Mouse (Mus musculus): ENCODE measurements around the gene Cd83.

Cd83 gene

GRCm38 (mm10) chr13:43774605-43775426 is 9.8 kb upstream of the Cd83 start:
- DNase-seq = no peak

GRCm38 (mm10) chr13:43775427-43775733 is 9.2 kb upstream of the Cd83 start:
- DNase-seq = no peak

GRCm38 (mm10) chr13:43777321-43778002 is 7.1 kb upstream of the Cd83 start:
- DNase-seq = no peak

GRCm38 (mm10) chr13:43778021-43778649 is 6.4 kb upstream of the Cd83 start:
- DNase-seq = no peak

GRCm38 (mm10) chr13:43778971-43779370 is 5.6 kb upstream of the Cd83 start:
- DNase-seq = no peak

DNA sequence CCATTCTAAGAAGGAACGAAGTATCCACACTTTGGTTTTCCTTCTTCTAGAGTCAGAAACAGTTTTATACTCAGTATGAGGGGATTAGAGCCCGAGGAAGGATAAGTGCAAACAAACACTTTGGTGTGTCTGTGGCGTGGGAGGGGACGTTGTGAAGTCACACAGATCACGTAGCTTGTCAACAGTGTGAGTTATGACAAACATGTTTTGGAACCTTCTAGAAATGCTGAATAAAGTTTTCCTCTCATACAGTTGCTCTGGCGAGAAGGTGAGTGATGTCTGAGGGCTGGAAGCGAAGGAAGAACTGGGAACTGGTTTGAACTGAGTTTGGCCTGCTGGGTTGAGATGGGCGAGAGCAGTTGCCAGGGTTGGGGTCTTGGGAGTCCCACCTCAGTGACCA is 4.5 kb upstream of the Cd83 start:
- no peak for DNase-seq

DNA sequence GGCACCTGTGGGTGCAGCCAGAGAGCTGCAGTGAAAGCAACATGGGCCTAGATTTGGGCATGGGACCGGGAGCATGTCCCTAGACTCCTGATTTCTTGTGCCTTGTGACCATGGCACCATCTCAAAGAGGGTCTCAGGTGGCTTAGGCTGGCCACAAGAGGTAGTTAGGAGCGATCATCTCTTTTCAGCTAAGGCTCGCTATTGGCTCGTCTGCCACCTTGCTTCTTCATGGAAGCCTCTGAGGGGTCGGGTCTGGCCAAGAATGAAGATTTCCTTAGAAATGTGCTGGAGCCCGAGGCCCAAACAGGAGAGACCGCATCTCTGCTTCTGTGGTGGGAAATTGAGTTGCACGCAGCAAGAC is 1.1 kb downstream of the Cd83 start:
- DNase-seq = no peak

DNA sequence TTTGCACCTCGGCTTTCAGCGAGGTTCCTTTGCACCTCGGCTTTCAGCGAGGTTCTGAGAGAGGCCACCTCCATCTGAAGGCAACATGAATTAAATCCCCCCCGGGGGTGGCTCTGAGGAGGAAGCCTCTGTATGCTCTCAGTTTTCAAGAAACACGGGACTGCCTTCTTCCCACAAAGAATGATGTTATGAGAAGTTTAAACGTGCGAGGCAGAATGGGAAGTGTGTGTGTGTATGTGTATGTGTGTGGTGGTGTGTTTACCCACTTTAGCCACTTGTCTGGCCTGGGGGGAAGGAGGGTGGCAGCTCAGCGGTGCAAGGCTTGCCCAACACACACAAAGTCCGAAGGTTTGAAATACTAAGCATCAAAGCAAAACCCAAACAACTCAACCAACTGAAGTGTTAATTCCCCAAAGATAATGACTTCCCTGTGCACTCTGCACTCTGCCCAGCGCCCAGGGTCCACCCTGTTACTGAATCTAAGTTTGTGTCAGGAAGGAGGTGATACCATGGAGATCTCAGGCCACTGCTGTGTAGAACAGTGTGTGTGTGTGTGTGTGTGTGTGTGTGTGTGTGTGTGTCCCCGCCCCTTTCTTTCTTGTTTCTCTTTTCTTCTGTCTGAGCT is 1.7 kb downstream of the Cd83 start:
- DNase-seq = no peak

DNA sequence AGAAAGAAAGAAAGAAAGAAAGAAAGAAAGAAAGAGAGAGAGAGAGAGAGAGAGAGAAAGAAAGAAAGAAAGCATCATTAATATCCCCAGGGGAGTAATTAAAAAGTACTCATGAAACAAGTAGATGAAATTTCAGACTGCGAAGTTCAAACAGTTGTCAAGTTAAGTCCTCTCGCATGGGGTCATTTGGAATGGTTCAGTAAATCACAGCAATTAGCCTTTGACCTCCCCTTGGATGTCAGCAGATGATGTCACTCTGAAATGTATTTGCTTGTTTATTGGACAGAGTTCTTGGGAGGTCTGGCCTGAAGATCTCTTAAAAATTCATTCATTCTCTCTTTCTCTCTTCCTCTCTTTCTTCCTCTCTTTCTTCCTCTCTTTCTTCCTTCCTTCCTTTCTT is 2.7 kb downstream of the Cd83 start:
- no peak for DNase-seq

DNA sequence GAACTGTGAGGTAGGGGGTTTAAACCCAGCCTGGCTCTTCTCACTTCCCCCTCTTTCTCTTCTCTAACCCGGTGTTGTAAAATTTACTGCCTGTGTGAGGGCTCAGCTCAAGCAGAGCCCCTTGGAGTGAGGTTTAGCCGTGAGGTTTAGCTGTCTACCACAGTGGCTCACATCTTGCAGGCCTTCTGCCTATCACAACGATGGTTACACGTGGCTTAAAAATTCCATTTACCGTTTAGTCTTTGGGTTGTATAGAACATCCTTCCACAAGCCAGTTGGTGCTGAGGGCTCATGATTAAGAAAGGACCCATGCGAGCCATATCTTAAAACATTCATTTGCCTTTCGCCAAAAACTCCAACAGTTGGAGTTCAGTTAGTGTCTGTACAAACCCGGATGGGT is 3.5 kb downstream of the Cd83 start:
- no peak for DNase-seq

DNA sequence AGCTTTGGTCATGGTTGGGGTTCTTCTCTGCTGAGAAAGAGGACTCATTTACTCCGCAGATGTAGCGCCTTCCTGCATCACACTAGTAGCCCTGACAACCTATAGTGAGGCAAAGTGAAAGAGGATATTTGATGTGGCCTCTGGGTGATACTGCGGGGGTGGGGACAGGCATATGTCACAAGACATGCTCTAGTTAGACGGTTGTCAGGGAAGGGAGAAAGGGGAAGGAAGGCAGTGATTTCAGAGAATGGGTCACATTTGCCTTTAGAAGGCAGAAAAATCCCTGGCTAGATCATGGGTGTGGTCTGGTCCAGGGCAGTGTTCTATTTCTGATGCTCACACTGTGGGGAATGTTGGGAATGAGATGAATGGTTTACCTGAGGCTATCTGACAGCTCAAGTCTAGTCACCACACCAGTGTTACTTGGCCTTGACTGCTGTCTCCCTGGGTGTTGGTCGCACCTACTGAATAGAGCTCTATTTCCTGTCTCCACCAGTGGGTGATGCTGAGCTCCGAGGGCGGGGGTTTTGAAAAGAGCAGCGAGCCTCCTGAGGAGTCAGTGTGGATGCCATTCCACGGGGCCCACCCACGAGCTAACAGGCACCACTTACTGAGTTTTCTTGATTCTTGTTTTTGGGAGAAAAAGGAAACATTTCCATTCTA is 4.5 kb downstream of the Cd83 start:
- no peak for DNase-seq

DNA sequence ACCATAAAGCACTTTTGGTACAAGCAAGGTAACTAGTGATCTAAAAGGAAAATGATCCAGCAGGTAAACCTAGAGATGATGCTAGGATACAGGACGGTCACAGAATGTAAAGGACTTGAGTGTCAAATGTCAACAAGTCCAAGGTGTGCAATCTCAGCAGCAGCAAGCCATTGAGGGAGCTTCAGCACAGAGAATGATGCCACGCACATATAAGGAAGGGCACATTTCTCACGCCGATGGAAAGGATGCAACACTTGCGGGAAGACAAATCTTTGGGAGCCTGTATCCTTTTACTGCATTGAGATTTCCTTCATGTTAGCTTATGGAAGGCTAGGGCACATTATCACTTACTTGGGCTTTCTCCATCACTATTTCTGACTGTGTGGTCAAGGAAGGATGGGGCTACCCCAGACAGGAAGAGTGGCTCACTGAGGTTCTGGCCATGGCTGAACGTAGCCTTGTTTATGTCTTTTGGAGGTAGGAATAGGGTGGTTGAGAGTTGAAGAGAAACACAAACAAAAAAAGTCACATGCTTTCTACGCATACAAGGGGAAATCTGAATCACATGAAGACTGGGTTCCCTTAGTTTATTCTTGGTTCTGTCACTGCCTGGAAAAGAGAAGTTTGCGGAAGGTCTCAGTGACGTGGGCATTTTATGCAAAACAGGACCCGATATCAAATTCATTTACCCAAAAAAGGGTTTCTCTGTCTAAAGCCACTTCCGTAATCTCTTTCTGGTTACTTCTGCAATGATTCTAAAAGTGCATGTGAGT is 5.8 kb downstream of the Cd83 start:
- DNase-seq = no peak

DNA sequence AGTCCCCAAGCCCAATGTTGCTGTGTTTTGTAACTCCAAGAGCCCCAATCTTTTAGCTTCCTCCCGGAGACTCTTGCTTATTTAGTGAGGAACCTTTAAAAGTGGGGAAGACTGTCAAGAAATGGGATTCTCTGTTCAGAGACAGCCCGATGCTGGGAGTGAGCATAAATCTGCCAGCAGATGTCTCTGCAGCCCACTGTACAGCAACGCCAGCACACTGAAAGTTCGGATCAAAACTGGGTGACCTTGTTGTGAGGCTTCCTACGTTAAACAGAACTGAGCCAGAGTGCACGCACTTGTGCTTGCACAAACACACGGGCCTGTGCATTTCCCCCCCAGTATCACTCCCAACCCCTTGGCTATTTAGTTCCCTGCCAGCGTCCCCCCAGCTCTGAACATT is 10.8 kb downstream of the Cd83 start:
- no peak for DNase-seq

- no peak for DNase-seq
Observed at GRCm38 (mm10) chr13:43798655-43799054, 14.1 kb downstream of the Cd83 start.

DNA sequence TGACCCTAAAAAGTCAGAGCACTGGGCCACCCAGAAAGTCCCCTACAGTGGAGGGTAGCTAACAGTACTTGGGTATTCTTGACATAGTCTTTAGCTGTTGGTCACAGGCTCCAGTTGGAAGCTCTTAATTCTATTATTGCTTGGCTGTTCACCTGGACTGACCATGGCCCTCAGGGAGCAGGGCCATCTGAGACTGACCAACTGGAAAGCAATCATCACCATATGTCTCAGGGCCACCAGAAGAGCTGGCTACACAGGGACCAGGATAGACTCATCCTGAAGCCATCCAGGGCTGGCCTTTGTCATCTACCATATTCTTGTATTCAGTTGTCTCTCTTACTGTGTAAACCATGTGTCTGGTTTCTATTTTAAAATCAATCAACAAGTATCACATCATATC is 15.6 kb downstream of the Cd83 start:
- peak; percentile 30 for DNase-seq

- DNase-seq = no peak
Observed at GRCm38 (mm10) chr13:43801961-43802360, 17.4 kb downstream of the Cd83 start.

GRCm38 (mm10) chr13:43802361-43803137 is 18.0 kb downstream of the Cd83 start:
- DNase-seq = no peak

DNA sequence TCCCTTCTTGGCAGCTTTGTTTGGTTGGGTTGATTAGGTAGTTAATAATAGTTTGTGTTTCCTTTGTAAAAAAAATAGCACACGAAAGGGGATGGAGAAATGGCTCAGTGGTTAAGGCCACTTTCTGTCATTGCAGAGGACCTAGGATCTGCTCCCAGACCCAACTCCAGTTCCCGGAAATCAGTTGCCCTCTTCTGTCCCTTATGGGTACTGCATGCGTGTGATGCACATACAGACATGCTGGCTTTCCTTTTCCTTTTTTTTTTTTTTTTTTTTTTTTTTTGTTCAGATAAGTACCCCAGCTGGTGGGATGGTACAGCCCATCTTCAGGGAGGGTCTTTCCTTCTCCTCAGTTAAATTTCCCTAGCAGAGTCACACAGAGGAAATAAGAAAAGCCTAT is 20.1 kb downstream of the Cd83 start:
- no peak for DNase-seq

GRCm38 (mm10) chr13:43805159-43805758 is 20.7 kb downstream of the Cd83 start:
- DNase-seq = no peak

GRCm38 (mm10) chr13:43806371-43807271 is 22.0 kb downstream of the Cd83 start:
- no peak for DNase-seq
